Mouse (Mus musculus) kidney, embryonic 15.5 days (tissue): ENCODE data around the gene Os9. TPM values are rescaled to one million over a fixed set of nuclear protein-coding genes. Genes with fewer than 3 reads are reported as not detected.
"Not testable (repeated sequence)": the region's sequence is repeated elsewhere in the genome, so short reads cannot be mapped to it uniquely, and the experiment has no call there.

ENCODE experiments used
- ATAC-seq: fragments of 200-750 bp; cut with Nextera tagmentation; replicated peaks from 2 replicates; pipeline ENCODE4 v1.8.0; 2017; ENCODE audit warnings: moderate TSS enrichment; ENCODE audit not compliant: low FRiP score
- H3K27ac ChIP-seq: fragments of 300-500 bp; sonication (generic); 2 replicates; pipeline ENCODE4 v1.5.1; 2015; ENCODE audit warnings: mild to moderate bottlenecking, inconsistent platforms
- H3K27me3 ChIP-seq: fragments of 300-500 bp; sonication (generic); 2 replicates; pipeline ENCODE4 v1.6.1; 2015; ENCODE audit warnings: inconsistent platforms
- H3K36me3 ChIP-seq: fragments of 300-500 bp; sonication (generic); 2 replicates; pipeline ENCODE4 v1.6.1; 2015; ENCODE audit warnings: inconsistent platforms
- H3K4me1 ChIP-seq: fragments of 300-500 bp; sonication (generic); 2 replicates; pipeline ENCODE4 v1.6.1; 2015; ENCODE audit warnings: inconsistent platforms
- H3K4me2 ChIP-seq: fragments of 300-500 bp; sonication (generic); 2 replicates; pipeline ENCODE4 v1.6.1; 2015; ENCODE audit warnings: moderate library complexity, mild to moderate bottlenecking, inconsistent platforms
- H3K4me3 ChIP-seq: fragments of 300-500 bp; sonication (generic); replicated peaks from 2 replicates; pipeline ENCODE4 v1.5.1; 2015; ENCODE audit warnings: mild to moderate bottlenecking, inconsistent platforms
- H3K9ac ChIP-seq: fragments of 300-500 bp; sonication (generic); 2 replicates; pipeline ENCODE4 v1.6.1; 2015; ENCODE audit warnings: mild to moderate bottlenecking, inconsistent platforms
- H3K9me3 ChIP-seq: fragments of 300-500 bp; sonication (generic); replicated peaks from 2 replicates; pipeline ENCODE4 v1.6.1; 2016; ENCODE audit warnings: inconsistent platforms
- WGBS: fragments of 180-500 bp; shearing (Covaris S2); methylation state at CpG from one replicate; pipeline ENCODE4 v1.1.7; 2015; ENCODE audit warnings: mixed read lengths; 5-methylcytosine and 5-hydroxymethylcytosine counted together
- polyA plus RNA-seq: library from polyadenylated mRNA; unstranded; fragments of >200 nt; fragmentation: Nextera tagmentation; extraction: Ambion mirVana; gene quantifications from 2 replicates; pipeline ENCODE4 v1.2.1, GENCODE M21; 2015

Os9 gene
- polyA plus RNA-seq, 1 experiment from 2014 or later = 94.0 TPM

GRCm38 (mm10) chr10:127160081-127160480, 39.1 kb upstream of the Os9 start:
- 81% methylated on average over 9 of the region's 9 CpGs for WGBS
- H3K27ac ChIP-seq = no peak overlapping the region
- no peaks in the 10 kb centered on the region for H3K9me3 ChIP-seq
- peaks cover 8% of the 10 kb centered on the region for H3K4me1 ChIP-seq
- no peak for ATAC-seq
- H3K4me2 ChIP-seq = no peak overlapping the region
- H3K9ac ChIP-seq = no peak overlapping the region
- no peak overlapping the region for H3K4me3 ChIP-seq
- H3K27me3 ChIP-seq = peaks cover 15% of the 10 kb centered on the region
- H3K36me3 ChIP-seq = no peaks in the 10 kb centered on the region

- H3K4me2 ChIP-seq = no peak overlapping the region
- H3K27me3 ChIP-seq = peaks cover 6% of the 10 kb centered on the region
- peaks cover 8% of the 10 kb centered on the region for H3K4me1 ChIP-seq
- H3K9ac ChIP-seq = no peak overlapping the region
- H3K36me3 ChIP-seq = no peaks in the 10 kb centered on the region
- 76% methylated on average over 3 of the region's 3 CpGs for WGBS
- ATAC-seq = no peak
- H3K9me3 ChIP-seq = no peaks in the 10 kb centered on the region
- H3K4me3 ChIP-seq = no peak overlapping the region
- H3K27ac ChIP-seq = no peak overlapping the region
Observed at GRCm38 (mm10) chr10:127158471-127158870, 37.5 kb upstream of the Os9 start.

GRCm38 (mm10) chr10:127156511-127156910, 35.6 kb upstream of the Os9 start:
- ATAC-seq = no peak
- Histone ChIP-seq H3K27me3 (no peaks in the 10 kb centered on the region), H3K4me3 (no peak overlapping the region), H3K4me1 (peaks cover 8% of the 10 kb centered on the region), H3K27ac (no peak overlapping the region), H3K36me3 (no peaks in the 10 kb centered on the region), H3K4me2 (no peak overlapping the region), H3K9me3 (no peaks in the 10 kb centered on the region), H3K9ac (no peak overlapping the region)
- 71% methylated on average over 1 of the region's 1 CpGs for WGBS

GRCm38 (mm10) chr10:127156089-127156488, 35.2 kb upstream of the Os9 start:
- Histone ChIP-seq H3K27ac (0 out of 2 replicates have a peak overlapping the region, but pooled peaks have one; percentile 81), H3K9ac (no peak overlapping the region), H3K4me1 (peaks cover 8% of the 10 kb centered on the region), H3K4me2 (no peak overlapping the region), H3K36me3 (no peaks in the 10 kb centered on the region), H3K9me3 (no peaks in the 10 kb centered on the region), H3K4me3 (no peak overlapping the region), H3K27me3 (no peaks in the 10 kb centered on the region)
- WGBS = 77% methylated on average over 1 of the region's 1 CpGs
- ATAC-seq = no peak

GRCm38 (mm10) chr10:127154652-127155051, 33.7 kb upstream of the Os9 start:
- H3K9me3 ChIP-seq = no peaks in the 10 kb centered on the region
- no peak overlapping the region for H3K4me3 ChIP-seq
- peak overlapping the region; percentile 81 for H3K27ac ChIP-seq
- H3K4me2 ChIP-seq = no peak overlapping the region
- no peak overlapping the region for H3K9ac ChIP-seq
- H3K4me1 ChIP-seq = peaks cover 8% of the 10 kb centered on the region
- ATAC-seq = peak; percentile 50
- WGBS = 67% methylated on average over 5 of the region's 5 CpGs
- no peaks in the 10 kb centered on the region for H3K27me3 ChIP-seq
- no peaks in the 10 kb centered on the region for H3K36me3 ChIP-seq

GRCm38 (mm10) chr10:127154241-127154640, 33.3 kb upstream of the Os9 start:
- no peaks in the 10 kb centered on the region for H3K36me3 ChIP-seq
- H3K27me3 ChIP-seq = no peaks in the 10 kb centered on the region
- no peak overlapping the region for H3K4me2 ChIP-seq
- no peaks in the 10 kb centered on the region for H3K9me3 ChIP-seq
- no peak overlapping the region for H3K4me3 ChIP-seq
- H3K27ac ChIP-seq = peak overlapping the region; percentile 81
- H3K9ac ChIP-seq = no peak overlapping the region
- peak; percentile 69 for ATAC-seq
- H3K4me1 ChIP-seq = peaks cover 8% of the 10 kb centered on the region
- WGBS = 59% methylated on average over 2 of the region's 2 CpGs

GRCm38 (mm10) chr10:127153323-127153722, 32.4 kb upstream of the Os9 start:
- 97% methylated on average over 7 of the region's 7 CpGs for WGBS
- H3K4me3 ChIP-seq = no peak overlapping the region
- H3K9me3 ChIP-seq = no peaks in the 10 kb centered on the region
- no peaks in the 10 kb centered on the region for H3K36me3 ChIP-seq
- H3K4me1 ChIP-seq = peaks cover 8% of the 10 kb centered on the region
- no peak for ATAC-seq
- no peaks in the 10 kb centered on the region for H3K27me3 ChIP-seq
- H3K27ac ChIP-seq = peak overlapping the region; percentile 37; the same call in 1 of the 2 replicates
- no peak overlapping the region for H3K4me2 ChIP-seq
- no peak overlapping the region for H3K9ac ChIP-seq

- not testable (repeated sequence) for H3K4me1 ChIP-seq, H3K27me3 ChIP-seq, H3K9ac ChIP-seq, H3K36me3 ChIP-seq, ATAC-seq, H3K4me2 ChIP-seq, H3K9me3 ChIP-seq, H3K27ac ChIP-seq, H3K4me3 ChIP-seq
- WGBS = 82% methylated on average over 10 of the region's 10 CpGs
Observed at GRCm38 (mm10) chr10:127152556-127152955, 31.6 kb upstream of the Os9 start.

GRCm38 (mm10) chr10:127151233-127151632, 30.3 kb upstream of the Os9 start:
- Histone ChIP-seq H3K4me1 (peaks cover 11% of the 10 kb centered on the region), H3K27ac (0 out of 2 replicates have a peak overlapping the region, but pooled peaks have one; percentile 54)
- ATAC-seq, H3K4me3 ChIP-seq, H3K9ac ChIP-seq, H3K4me2 ChIP-seq, H3K9me3 ChIP-seq, H3K36me3 ChIP-seq, H3K27me3 ChIP-seq: not testable (repeated sequence)
- 91% methylated on average over 3 of the region's 3 CpGs for WGBS

- WGBS = 63% methylated on average over 4 of the region's 4 CpGs
- ATAC-seq = no peak
- H3K4me3 ChIP-seq = no peak overlapping the region
- H3K36me3 ChIP-seq = no peaks in the 10 kb centered on the region
- no peaks in the 10 kb centered on the region for H3K9me3 ChIP-seq
- H3K9ac ChIP-seq = no peak overlapping the region
- H3K4me1 ChIP-seq = peaks cover 11% of the 10 kb centered on the region
- H3K27me3 ChIP-seq = no peaks in the 10 kb centered on the region
- peak overlapping the region; percentile 54 for H3K27ac ChIP-seq
- no peak overlapping the region for H3K4me2 ChIP-seq
Observed at GRCm38 (mm10) chr10:127150471-127150872, 29.5 kb upstream of the Os9 start.

- Histone ChIP-seq H3K36me3 (no peaks in the 10 kb centered on the region), H3K4me3 (no peak overlapping the region), H3K27ac (no peak overlapping the region), H3K27me3 (no peaks in the 10 kb centered on the region), H3K9me3 (no peaks in the 10 kb centered on the region), H3K4me2 (no peak overlapping the region), H3K9ac (no peak overlapping the region), H3K4me1 (peaks cover 5% of the 10 kb centered on the region; the same call in 1 of the 2 replicates)
- WGBS = 58% methylated on average over 6 of the region's 6 CpGs
- ATAC-seq = no peak
Observed at GRCm38 (mm10) chr10:127147135-127147534, 26.2 kb upstream of the Os9 start.

- ATAC-seq = no peak
- H3K4me3 ChIP-seq = no peak overlapping the region
- H3K4me1 ChIP-seq = peaks cover 5% of the 10 kb centered on the region; the same call in 1 of the 2 replicates
- WGBS = 68% methylated on average over 5 of the region's 5 CpGs
- no peak overlapping the region for H3K4me2 ChIP-seq
- H3K36me3 ChIP-seq = no peaks in the 10 kb centered on the region
- H3K27ac ChIP-seq = no peak overlapping the region
- no peaks in the 10 kb centered on the region for H3K27me3 ChIP-seq
- H3K9ac ChIP-seq = no peak overlapping the region
- no peaks in the 10 kb centered on the region for H3K9me3 ChIP-seq
Observed at GRCm38 (mm10) chr10:127145303-127145702, 24.4 kb upstream of the Os9 start.

GRCm38 (mm10) chr10:127144536-127144935, 23.6 kb upstream of the Os9 start:
- ATAC-seq = no peak
- H3K27ac ChIP-seq = no peak overlapping the region
- H3K4me2 ChIP-seq = no peak overlapping the region
- 92% methylated on average over 7 of the region's 7 CpGs for WGBS
- no peaks in the 10 kb centered on the region for H3K27me3 ChIP-seq
- no peaks in the 10 kb centered on the region for H3K36me3 ChIP-seq
- no peak overlapping the region for H3K9ac ChIP-seq
- no peaks in the 10 kb centered on the region for H3K9me3 ChIP-seq
- peaks cover 5% of the 10 kb centered on the region; the same call in 1 of the 2 replicates for H3K4me1 ChIP-seq
- H3K4me3 ChIP-seq = no peak overlapping the region
